Mouse (Mus musculus) left cerebral cortex, adult 11 months (tissue): Measurements from ENCODE around the gene Nav2.

Experiments used
- DNase-seq: peaks from one replicate; pipeline ENCODE4 v3.0.0; 2022; ENCODE audit warnings: low spot score

The Nav2 gene

GRCm38 (mm10) chr7:49006886-49007285 lies 98.4 kb downstream of the Nav2 start:
- no peak for DNase-seq

- no peak for DNase-seq
Measured at GRCm38 (mm10) chr7:49010739-49011138, 102.2 kb downstream of the Nav2 start.

GRCm38 (mm10) chr7:49012027-49012426 lies 103.5 kb downstream of the Nav2 start:
- DNase-seq, result no peak

- no peak for DNase-seq
Measured at GRCm38 (mm10) chr7:49014480-49014879, 106.0 kb downstream of the Nav2 start.

GRCm38 (mm10) chr7:49015297-49015696 lies 106.8 kb downstream of the Nav2 start:
- no peak for DNase-seq

GRCm38 (mm10) chr7:49016088-49016487 lies 107.6 kb downstream of the Nav2 start:
- no peak for DNase-seq

- no peak for DNase-seq
Measured at GRCm38 (mm10) chr7:49017794-49018193, 109.3 kb downstream of the Nav2 start.

- no peak for DNase-seq
Measured at GRCm38 (mm10) chr7:49018478-49018914, 110.0 kb downstream of the Nav2 start.

GRCm38 (mm10) chr7:49025026-49025815 lies 116.7 kb downstream of the Nav2 start:
- DNase-seq, result no peak

GRCm38 (mm10) chr7:49025991-49026390 lies 117.5 kb downstream of the Nav2 start:
- DNase-seq, result no peak

- DNase-seq, result no peak
Measured at GRCm38 (mm10) chr7:49026466-49026865, 118.0 kb downstream of the Nav2 start.

- DNase-seq, result no peak
Measured at GRCm38 (mm10) chr7:49029282-49030012, 120.9 kb downstream of the Nav2 start.

- DNase-seq, result no peak
Measured at GRCm38 (mm10) chr7:49032216-49032615, 123.7 kb downstream of the Nav2 start.

- DNase-seq, result no peak
Measured at GRCm38 (mm10) chr7:49034253-49034652, 125.7 kb downstream of the Nav2 start.

- DNase-seq, result no peak
Measured at GRCm38 (mm10) chr7:49040163-49040562, 131.6 kb downstream of the Nav2 start.

- no peak for DNase-seq
Measured at GRCm38 (mm10) chr7:49041334-49042070, 133.0 kb downstream of the Nav2 start.

- no peak for DNase-seq
Measured at GRCm38 (mm10) chr7:49045499-49046346, 137.2 kb downstream of the Nav2 start.

GRCm38 (mm10) chr7:49046347-49046989 lies 138.0 kb downstream of the Nav2 start:
- DNase-seq, result no peak

GRCm38 (mm10) chr7:49047336-49047735 lies 138.8 kb downstream of the Nav2 start:
- DNase-seq, result no peak

- DNase-seq, result no peak
Measured at GRCm38 (mm10) chr7:49052871-49053618, 144.5 kb downstream of the Nav2 start.
